In the genomic region with DNA sequence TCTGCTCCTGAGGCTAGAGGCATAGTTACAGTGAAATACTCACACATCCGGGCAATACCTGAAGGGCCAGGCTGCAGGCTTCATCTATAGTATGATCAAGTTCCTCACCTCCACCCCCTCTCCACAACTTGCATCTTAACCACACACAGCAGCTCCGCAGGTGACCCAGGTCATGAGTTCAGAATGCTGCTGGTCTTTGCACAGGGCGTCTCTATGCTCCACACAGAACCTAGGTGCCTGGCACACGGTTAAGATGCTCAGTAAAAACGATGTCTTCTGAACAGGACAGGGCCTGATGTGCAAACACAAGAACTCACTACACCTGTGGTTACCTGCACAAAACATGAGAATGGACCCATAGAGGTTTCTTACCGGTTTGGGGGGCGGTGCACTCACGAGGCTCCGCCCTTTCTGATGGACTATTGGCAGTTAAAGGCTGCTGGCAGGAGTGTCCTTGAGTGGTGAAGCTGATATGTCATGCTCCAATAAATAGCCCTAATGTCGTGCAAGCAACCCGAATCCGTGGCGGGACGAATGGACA, we compare ENCODE assay signal across 7 mouse cellular contexts. TPM values are rescaled to one million over a fixed set of nuclear protein-coding genes. Genes with fewer than 3 reads are reported as not detected.
A peak's percentile ranks its signal among the peaks of the same experiment; 100 is the strongest.
DNase-seq lines count a peak whose midpoint lies in the region; ATAC-seq and TF ChIP-seq lines count a peak whose summit lies in the region.

A gene (plus strand): TSS at position 432 of the 541 bp plus-strand sequence.

- H3K9me3 ChIP-seq in intestine, postnatal 0 days (ENCODE audit: control insufficient read depth) = no peaks in the 10 kb centered on the region
- no peaks in the 10 kb centered on the region for H3K9me3 ChIP-seq in megakaryocyte, embryonic 14.5 days

- TF ChIP-seq POLR2A in testis, adult 2 months (IDR thresholded peaks at IDR 0.05; ENCODE audit: control insufficient read depth, low read depth, low read length) = no peak

- peak within 1 kb of the TSS; percentile 88 for H3K4me2 ChIP-seq in intestine, postnatal 0 days (replicated peaks; ENCODE audit: low read depth)

- TF ChIP-seq CTCF in testis, adult 2 months (IDR thresholded peaks at IDR 0.05; ENCODE audit: control insufficient read depth, insufficient read depth, insufficient replicate concordance, low read depth, low read length) = no peak
- no peak for TF ChIP-seq CTCF in intestine, postnatal 0 days (IDR thresholded peaks at IDR 0.05; ENCODE audit: low read depth)

- no peaks in the 10 kb centered on the region for H3K36me3 ChIP-seq in testis, adult 2 months (ENCODE audit: control insufficient read depth, insufficient read depth, low read length)
- H3K36me3 ChIP-seq in intestine, postnatal 0 days (ENCODE audit: control insufficient read depth, insufficient read depth) = peaks cover 9% of the 10 kb centered on the region
- peaks cover 34% of the 10 kb centered on the region for H3K36me3 ChIP-seq in megakaryocyte, embryonic 14.5 days (replicated peaks; ENCODE audit: low read length)

- ATAC-seq in intestine, postnatal 0 days = peak; percentile 66

- H3K4me1 ChIP-seq in testis, adult 2 months (ENCODE audit: control insufficient read depth, insufficient read depth, low read length) = peaks cover 18% of the 10 kb centered on the region
- H3K4me1 ChIP-seq in brown adipose tissue, adult 24 weeks (ENCODE audit: control insufficient read depth, insufficient read depth, insufficient read length, low read length) = peaks cover 3% of the 10 kb centered on the region; the same call in 1 of the 2 replicates
- H3K4me1 ChIP-seq in intestine, postnatal 0 days (replicated peaks; ENCODE audit: control insufficient read depth, insufficient read depth, low read length) = 0 out of 2 replicates have a peak, but pooled peaks cover under 1% of the 10 kb centered on the region
- peaks cover 21% of the 10 kb centered on the region for H3K4me1 ChIP-seq in megakaryocyte, embryonic 14.5 days

- H3K27ac ChIP-seq in testis, adult 2 months (ENCODE audit: control insufficient read depth, insufficient read depth, low read depth, low read length) = peak within 1 kb of the TSS; percentile 84
- peak within 1 kb of the TSS; percentile 90 for H3K27ac ChIP-seq in brown adipose tissue, adult 24 weeks (replicated peaks; ENCODE audit: low read depth, low read length)
- H3K27ac ChIP-seq in intestine, postnatal 0 days (ENCODE audit: low read depth, low read length) = peak within 1 kb of the TSS; percentile 94

- peak within 1 kb of the TSS; percentile 82 for H3K9ac ChIP-seq in intestine, postnatal 0 days (ENCODE audit: low read depth, low read length)

- peak within 1 kb of the TSS; percentile 88 for H3K4me3 ChIP-seq in testis, adult 2 months (ENCODE audit: control insufficient read depth, low read depth, low read length)
- H3K4me3 ChIP-seq in brown adipose tissue, adult 24 weeks (ENCODE audit: insufficient read depth, low read depth, low read length) = peak within 1 kb of the TSS; percentile 81
- peak within 1 kb of the TSS; percentile 72 for H3K4me3 ChIP-seq in intestine, postnatal 0 days (ENCODE audit: low read depth, low read length)
- H3K4me3 ChIP-seq in megakaryocyte, embryonic 14.5 days (replicated peaks) = peak within 1 kb of the TSS; percentile 99

- no peaks in the 10 kb centered on the region for H3K27me3 ChIP-seq in testis, adult 2 months (ENCODE audit: control insufficient read depth, insufficient read depth, low read length)
- no peaks in the 10 kb centered on the region for H3K27me3 ChIP-seq in intestine, postnatal 0 days (replicated peaks; ENCODE audit: control insufficient read depth, insufficient read depth, low read length)
- peaks cover 2% of the 10 kb centered on the region for H3K27me3 ChIP-seq in megakaryocyte, embryonic 14.5 days (replicated peaks)

- DNase-seq in testis, postnatal 10 days (ENCODE audit: low spot score) = no peak
- DNase-seq in gastrocnemius, postnatal 36 days = no peak
- no peak for DNase-seq in adipocyte (ENCODE audit: low spot score)

- intact Hi-C loops in gastrocnemius, postnatal 36 days (cut with DNase I) = no loop called here

- WGBS in intestine, postnatal 0 days = 10% methylated on average over 14 of the region's 14 CpGs

RNA-seq across cellular contexts. Expression of the gene that starts here (rescaled TPM):
- 11.1 and 13.6 TPM in 2 replicates for polyA plus RNA-seq in testis, adult 2 months (2012; rRNA removed)
- 30.4 and 38.3 TPM in 2 replicates for polyA plus RNA-seq in brown adipose tissue, adult 24 weeks (2012; ENCODE audit: insufficient read depth, insufficient read length, missing spikeins)
- 10 to 100 TPM; 27.5 to 36.7 TPM for total RNA-seq in gastrocnemius, postnatal 36 days (2021)
- polyA plus RNA-seq in intestine, postnatal 0 days (2015; fragmentation: Nextera tagmentation; extraction: Ambion mirVana) = 90.5 and 105 TPM in 2 replicates
- polyA plus RNA-seq in megakaryocyte, embryonic 14.5 days (2012; ENCODE audit: insufficient read depth, low replicate concordance) = 29.5 and 30.0 TPM in 2 replicates
